Mouse (Mus musculus) yolk sac, embryonic 10.5 days (tissue): ENCODE measurements at regions not wholly inside any gene's neighbourhood (a gene's known extent, or its start where the extent isn't known, plus 50 kb on each side); places are given as distances from the start of the nearest gene placed in this dataset.
A peak's percentile ranks its signal among the peaks of the same experiment; 100 is the strongest.

Source experiments
- DNase-seq: peaks from one replicate; pipeline ENCODE4 v3.0.0-alpha.2; 2017; ENCODE audit warnings: low spot score

- DNase-seq, result no peak
Observed at GRCm38 (mm10) chr10:21776762-21777080, 105.3 kb upstream of the Sgk1 start.

DNA sequence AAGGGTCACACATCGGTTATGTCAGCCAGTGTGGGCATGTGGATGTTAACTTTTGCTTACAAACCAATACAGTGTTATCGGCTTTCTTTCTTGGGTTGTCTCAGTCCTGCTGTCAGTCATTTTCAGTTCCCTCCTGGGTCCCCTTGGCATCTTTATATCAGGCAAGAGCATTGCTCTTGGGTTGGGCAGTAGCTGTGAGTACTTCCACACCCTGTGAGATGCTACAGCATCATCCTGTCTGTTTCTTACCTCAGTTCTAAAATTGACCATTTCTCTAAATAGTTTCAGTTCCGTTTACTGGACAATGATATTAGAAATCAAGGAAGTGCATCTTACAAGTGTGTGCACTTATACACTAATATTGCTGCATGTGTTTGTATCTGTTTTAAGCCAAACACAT, 104.9 kb upstream of the Sgk1 start:
- no peak for DNase-seq

DNA sequence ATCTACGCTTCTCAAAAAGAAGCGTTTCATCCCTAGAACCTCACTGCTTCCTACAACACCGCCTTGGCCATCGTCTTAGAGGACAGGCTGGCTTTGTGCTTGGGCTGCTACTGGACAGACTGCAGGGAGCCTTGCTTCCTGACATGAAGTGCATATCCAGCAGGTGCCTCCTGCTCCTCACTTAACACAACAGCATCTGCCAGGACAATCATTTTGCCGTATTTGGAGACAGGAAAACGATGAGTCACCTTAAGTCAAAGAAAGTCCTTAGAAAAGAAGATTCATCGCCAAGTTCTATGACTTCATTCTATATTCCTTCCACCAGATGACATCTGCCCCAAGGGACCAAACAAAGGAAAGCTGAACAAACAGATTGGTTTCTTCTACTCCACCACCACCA, 98.5 kb upstream of the Sgk1 start:
- DNase-seq, result no peak

DNA sequence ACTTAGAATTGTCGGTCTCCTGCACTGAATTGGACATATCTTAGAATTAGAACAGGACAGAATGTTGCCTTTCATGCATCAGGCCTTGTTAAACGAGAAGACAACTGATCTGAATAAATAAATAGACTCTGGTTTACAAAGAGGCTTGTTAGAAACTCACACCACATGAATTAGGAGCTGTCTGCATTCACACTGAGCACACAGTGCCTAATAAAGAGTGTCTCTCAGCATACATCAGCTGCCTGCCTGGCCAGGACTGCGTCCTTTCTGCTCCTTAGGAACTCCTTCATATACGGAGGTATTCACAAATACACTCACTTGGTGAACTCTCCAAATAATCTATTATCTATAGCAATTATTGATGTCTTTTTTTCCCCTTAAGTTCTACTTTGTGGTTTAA, 96.9 kb upstream of the Sgk1 start:
- DNase-seq, result no peak

GRCm38 (mm10) chr10:21785785-21786184, 96.2 kb upstream of the Sgk1 start:
- no peak for DNase-seq

DNA sequence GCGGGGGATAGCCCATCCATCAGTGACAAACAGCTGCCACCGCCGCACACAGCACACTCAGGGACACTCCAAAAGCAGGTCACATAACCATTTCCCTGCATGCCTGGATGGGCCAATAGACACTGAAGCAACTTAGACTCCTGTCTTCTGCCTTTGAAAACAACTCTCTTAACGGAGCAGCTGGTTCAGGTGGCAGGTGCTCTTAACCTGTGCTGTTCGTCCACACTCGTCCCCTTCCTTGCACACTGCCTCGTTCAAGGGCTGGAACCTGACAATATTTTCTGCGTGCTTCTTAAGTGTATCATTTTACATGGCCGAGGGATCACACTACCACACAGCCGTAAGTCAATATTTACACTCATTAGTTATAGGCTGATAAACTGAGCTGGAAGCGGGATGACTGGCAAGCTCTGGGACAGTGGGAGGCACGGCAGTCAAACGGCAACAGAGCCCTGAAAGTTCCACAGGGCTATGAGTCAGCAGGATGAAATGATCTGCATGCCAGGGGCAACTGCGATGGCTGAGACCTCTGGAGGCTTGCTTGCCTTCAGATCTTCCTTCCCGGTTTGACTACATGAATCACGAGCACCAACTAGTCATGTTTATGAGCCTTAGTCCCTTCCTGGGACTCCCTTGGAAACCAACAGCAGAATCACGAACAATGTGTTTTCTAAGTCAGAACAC, 92.0 kb upstream of the Sgk1 start:
- peak; percentile 35 for DNase-seq

- no peak for DNase-seq
Observed at GRCm38 (mm10) chr10:21790991-21791390, 91.0 kb upstream of the Sgk1 start.

- DNase-seq, result no peak
Observed at GRCm38 (mm10) chr10:21792431-21792830, 89.6 kb upstream of the Sgk1 start.

- DNase-seq, result no peak
Observed at GRCm38 (mm10) chr10:21793641-21794040, 88.3 kb upstream of the Sgk1 start.

GRCm38 (mm10) chr10:21796386-21796785, 85.6 kb upstream of the Sgk1 start:
- no peak for DNase-seq

GRCm38 (mm10) chr10:21798103-21798502, 83.9 kb upstream of the Sgk1 start:
- DNase-seq, result no peak

DNA sequence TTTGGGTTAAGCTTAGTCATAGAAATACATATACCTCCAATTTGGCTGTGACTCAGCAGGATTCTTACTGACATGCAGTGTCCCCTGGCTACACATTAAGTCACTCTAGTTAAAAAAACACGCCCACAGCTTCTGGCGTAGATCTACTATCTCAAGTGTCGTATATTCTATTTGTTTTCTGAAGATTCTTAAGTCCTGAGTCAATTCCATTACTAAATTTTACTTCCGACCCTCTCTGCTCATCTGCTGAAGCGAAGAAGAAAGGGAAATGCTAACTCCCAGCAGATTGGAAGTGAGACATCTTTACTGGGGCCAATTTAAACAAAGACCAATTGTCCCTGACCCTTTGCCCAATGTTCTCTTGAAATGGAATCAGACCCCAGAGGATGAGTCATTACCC, 80.4 kb upstream of the Sgk1 start:
- DNase-seq, result no peak

- DNase-seq, result no peak
Observed at GRCm38 (mm10) chr10:21803184-21803583, 78.8 kb upstream of the Sgk1 start.

DNA sequence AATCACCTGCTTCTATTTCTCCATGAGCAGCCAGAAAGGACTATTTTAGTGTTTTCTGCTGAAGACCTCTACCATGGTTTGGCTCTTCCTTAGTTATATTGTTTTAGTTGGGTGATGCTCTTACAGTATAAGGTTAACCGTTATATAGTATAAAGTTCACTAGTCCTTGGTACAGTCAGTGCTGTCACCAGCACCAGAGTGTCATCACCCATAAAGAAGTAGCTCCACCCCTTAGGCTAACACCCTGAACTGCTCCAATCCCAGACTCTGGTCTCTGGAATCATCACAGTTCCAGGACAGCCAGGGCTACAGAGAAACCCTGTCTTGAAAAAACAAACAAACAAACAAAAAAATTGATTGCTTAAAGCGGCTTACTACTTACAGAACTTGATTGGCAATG, 77.2 kb upstream of the Sgk1 start:
- no peak for DNase-seq

GRCm38 (mm10) chr10:21805606-21806005, 76.4 kb upstream of the Sgk1 start:
- DNase-seq, result no peak

- no peak for DNase-seq
Observed at GRCm38 (mm10) chr10:21806716-21807115, 75.3 kb upstream of the Sgk1 start.

DNA sequence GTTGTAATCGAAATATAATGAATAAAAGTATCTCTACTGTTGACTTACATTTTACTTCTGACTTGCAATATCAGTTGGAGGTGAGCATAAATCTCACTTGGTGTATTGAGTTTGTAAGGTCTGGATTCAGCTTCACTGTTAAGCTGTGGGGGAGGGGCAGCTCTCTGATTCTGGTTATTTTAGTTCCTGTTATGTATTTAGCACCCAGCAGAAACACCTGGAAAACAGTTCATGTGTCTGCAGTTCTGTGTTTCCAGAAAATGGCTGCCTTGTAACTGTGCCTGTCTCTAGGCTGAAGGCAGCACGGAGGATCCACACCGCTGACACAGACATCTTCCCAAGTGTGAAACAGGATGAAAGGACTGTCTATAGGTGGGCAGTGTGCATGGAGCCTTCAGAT, 62.3 kb upstream of the Sgk1 start:
- no peak for DNase-seq

- DNase-seq, result no peak
Observed at GRCm38 (mm10) chr10:21821421-21821820, 60.6 kb upstream of the Sgk1 start.

- DNase-seq, result no peak
Observed at GRCm38 (mm10) chr10:21824418-21825025, 57.5 kb upstream of the Sgk1 start.

DNA sequence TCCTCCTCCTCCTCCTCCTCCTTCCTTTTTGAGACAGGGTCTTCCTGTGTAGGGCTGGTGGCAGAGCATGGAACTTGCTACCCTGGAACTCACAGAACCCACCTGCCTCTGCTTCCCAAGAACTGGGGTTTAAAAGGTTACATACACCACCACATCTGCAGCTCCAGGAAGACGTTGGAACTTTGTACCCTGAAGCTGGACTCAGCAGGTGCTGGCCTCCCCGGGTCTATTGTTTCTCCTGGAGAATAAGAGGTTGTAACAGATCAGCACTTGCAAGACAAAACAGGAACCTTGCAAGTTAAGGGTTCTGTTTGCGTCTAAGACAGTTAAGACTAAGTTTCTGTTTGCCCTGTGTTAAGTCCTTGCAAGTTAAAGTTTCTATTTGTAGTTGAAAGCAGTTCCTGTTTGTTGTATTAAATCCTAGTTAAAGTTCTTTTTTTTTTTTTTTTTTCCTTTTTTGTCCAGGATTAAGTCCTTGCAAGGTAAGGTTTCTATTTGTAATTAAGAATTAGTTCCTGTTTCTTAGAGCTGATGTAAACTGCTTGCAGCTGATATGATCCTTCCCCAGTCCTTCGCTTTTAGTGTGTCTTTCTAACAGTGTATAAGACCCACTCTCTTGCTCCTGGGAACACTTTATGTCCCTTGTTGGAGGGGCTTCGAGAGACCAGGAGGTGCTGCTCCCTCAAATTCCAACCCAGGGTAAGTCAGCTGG, 55.0 kb upstream of the Sgk1 start:
- DNase-seq, result peak; percentile 77

- no peak for DNase-seq
Observed at GRCm38 (mm10) chr10:21827505-21827844, 54.5 kb upstream of the Sgk1 start.

GRCm38 (mm10) chr10:21828432-21829061, 53.4 kb upstream of the Sgk1 start:
- no peak for DNase-seq

DNA sequence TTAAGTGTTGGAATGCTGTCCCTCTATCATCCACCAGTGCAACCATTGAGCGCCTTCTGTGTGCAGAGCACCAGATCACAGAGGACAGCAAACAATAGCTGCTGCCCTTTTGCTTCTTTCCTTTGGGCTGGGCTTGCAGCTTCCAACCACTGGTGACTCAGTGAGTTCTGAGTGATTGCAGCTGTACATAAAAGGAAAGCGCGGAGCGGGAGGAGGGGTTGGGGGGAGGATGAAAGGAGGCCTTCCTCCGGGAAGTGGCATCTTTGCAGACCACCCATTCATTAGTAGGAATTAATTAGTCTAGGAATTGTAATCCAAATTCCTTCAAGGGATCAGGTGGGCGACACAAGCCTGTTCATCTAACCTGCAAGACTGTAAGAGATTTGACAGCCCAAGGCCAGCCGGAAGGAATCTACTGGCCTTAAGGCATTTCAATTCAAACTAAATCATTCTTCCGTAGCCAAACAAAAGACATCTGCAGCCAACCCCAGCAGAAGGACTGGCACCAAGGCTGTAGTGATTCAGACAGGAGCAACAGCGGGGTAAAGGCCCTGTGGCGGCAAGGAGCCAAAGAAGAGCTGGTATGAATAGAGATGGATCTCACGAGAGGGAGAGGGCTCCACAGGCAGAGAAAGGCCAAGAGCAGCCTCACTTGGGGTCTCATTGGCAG, 52.8 kb upstream of the Sgk1 start:
- peak; percentile 46 for DNase-seq
